In the genomic region with DNA sequence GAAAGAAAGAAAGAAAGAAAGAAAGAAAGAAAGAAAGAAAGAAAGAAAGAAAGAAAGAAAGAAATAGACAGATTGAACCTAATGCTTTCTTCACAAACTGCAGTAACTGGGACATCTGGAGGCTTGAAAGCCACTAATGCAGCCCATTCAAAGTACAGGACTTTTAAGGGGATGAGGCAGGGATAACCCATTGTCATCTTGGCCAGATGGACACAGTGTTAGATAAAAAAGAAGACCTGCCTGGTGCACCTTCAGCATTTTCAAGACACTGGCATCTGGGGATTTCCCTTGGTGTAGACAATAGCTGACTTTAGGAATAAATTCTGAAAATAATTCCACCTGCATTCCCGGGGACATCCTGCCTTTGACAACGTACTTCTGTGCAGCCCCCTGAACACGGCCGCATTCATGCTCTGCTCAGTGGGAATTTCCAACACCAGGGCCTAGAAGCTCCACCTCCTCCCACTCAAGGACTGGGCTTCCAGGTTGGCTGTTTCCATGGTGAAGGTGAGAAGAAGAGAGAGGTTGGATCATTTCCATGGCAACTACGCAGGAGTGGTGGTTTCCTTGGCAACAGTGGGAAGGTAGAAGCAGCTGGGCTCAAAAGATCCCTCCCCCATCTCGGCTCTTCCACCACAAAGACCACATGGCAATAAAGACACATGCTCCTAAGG, we compare ENCODE assay signal across 9 mouse cellular contexts. TPM values are rescaled to one million over a fixed set of nuclear protein-coding genes. Genes with fewer than 3 reads are reported as not detected.
DNase-seq lines count a peak whose midpoint lies in the region; ATAC-seq and TF ChIP-seq lines count a peak whose summit lies in the region.
"Had no signal": no experiment of that assay in that cellular context is flagged by ENCODE, and none has a peak within 500 bp of the region (broad histone marks: within the 10 kb centered on the region; RNA-seq: fewer than 3 reads in every experiment).

No protein-coding gene starts in this region.

- no peaks in the 10 kb centered on the region for H3K27me3 ChIP-seq in forebrain, embryonic 14.5 days (replicated peaks; ENCODE audit: control insufficient read depth, insufficient read depth, low read length)
- H3K27me3 ChIP-seq: embryonic facial prominence, embryonic 15.5 days had no signal

- 4% methylated on average over 6 of the region's 6 CpGs for WGBS in forebrain, embryonic 14.5 days
- WGBS in olfactory bulb, adult 2 months: 17% methylated on average over 6 of the region's 6 CpGs

- no peaks in the 10 kb centered on the region for H3K36me3 ChIP-seq in forebrain, embryonic 14.5 days (ENCODE audit: control insufficient read depth, insufficient read depth, low read length)
- H3K36me3 ChIP-seq: embryonic facial prominence, embryonic 15.5 days had no signal

- peak overlapping the region; percentile 18; the same call in 1 of the 2 replicates for H3K4me2 ChIP-seq in forebrain, embryonic 14.5 days (ENCODE audit: low read length)
- H3K4me2 ChIP-seq: embryonic facial prominence, embryonic 15.5 days had no signal

- H3K4me1 ChIP-seq in forebrain, embryonic 14.5 days (ENCODE audit: control insufficient read depth, insufficient read depth, low read length): peaks cover 9% of the 10 kb centered on the region
- peaks cover 10% of the 10 kb centered on the region for H3K4me1 ChIP-seq in olfactory bulb, adult 2 months (ENCODE audit: control insufficient read depth, insufficient read depth, low read length)

- no peak overlapping the region for H3K9ac ChIP-seq in forebrain, embryonic 14.5 days (ENCODE audit: low read length)
- H3K9ac ChIP-seq: embryonic facial prominence, embryonic 15.5 days had no signal

- peak; percentile 96 for ATAC-seq in forebrain, embryonic 14.5 days

- TF ChIP-seq POLR2A in olfactory bulb, adult 2 months (IDR thresholded peaks at IDR 0.05; ENCODE audit: insufficient read depth, low read depth, low read length): no peak

- peak; percentile 44 to 60 for DNase-seq in lung, adult 18-20 months
- no peak for DNase-seq in lung, postnatal 10 days
- peak; percentile 96 for DNase-seq in forebrain, embryonic 14.5 days (ENCODE audit: low spot score)
- peak; percentile 64 to 78 for DNase-seq in left cerebral cortex, adult 18-20 months (ENCODE audit: low spot score in 2 of 2)
- no peak for DNase-seq in ovary, adult 18-20 months (ENCODE audit: low spot score)
- DNase-seq in kidney, adult 8-10 months: no peak
- no peak for DNase-seq in B cell, adult 2 months

- peak overlapping the region; percentile 88 for H3K27ac ChIP-seq in forebrain, embryonic 14.5 days (ENCODE audit: low read depth, low read length)
- H3K27ac ChIP-seq in olfactory bulb, adult 2 months (ENCODE audit: insufficient read depth, low read depth, low read length): peak overlapping the region; percentile 31
- H3K27ac ChIP-seq: embryonic facial prominence, embryonic 15.5 days had no signal

- no peaks in the 10 kb centered on the region for H3K9me3 ChIP-seq in forebrain, embryonic 14.5 days (replicated peaks; ENCODE audit: control insufficient read depth, low read length)
- H3K9me3 ChIP-seq: embryonic facial prominence, embryonic 15.5 days had no signal

- TF ChIP-seq CTCF in olfactory bulb, adult 2 months (IDR thresholded peaks at IDR 0.05; ENCODE audit: insufficient read depth, low read depth, low read length): no peak

- H3K4me3 ChIP-seq in forebrain, embryonic 14.5 days (ENCODE audit: low read depth, low read length): no peak overlapping the region
- no peak overlapping the region for H3K4me3 ChIP-seq in olfactory bulb, adult 2 months (ENCODE audit: insufficient read depth, low read depth, low read length)
- H3K4me3 ChIP-seq: embryonic facial prominence, embryonic 15.5 days had no signal

RNA-seq across cellular contexts. Expression of gene Rock2, which starts 38.9 kb away (rescaled TPM):
- polyA plus RNA-seq in forebrain, embryonic 14.5 days (2014; fragmentation: Nextera tagmentation; extraction: Ambion mirVana): 12.1 and 13.8 TPM in 2 replicates
- total RNA-seq in left cerebral cortex, adult 18-20 months (2021): 100 to 1,000 TPM; 148 to 161 TPM
- 111 TPM in 1 of 2 replicates, not detected in the other for polyA plus RNA-seq in olfactory bulb, adult 2 months (2012; ENCODE audit: insufficient read depth, insufficient read length, low replicate concordance, missing spikeins)

RNA-seq across cellular contexts. Expression of gene E2f6, which starts 45.0 kb away (rescaled TPM):
- 33.9 and 36.4 TPM in 2 replicates for polyA plus RNA-seq in forebrain, embryonic 14.5 days (2014; fragmentation: Nextera tagmentation; extraction: Ambion mirVana)
- total RNA-seq in left cerebral cortex, adult 18-20 months (2021): 10 to 100 TPM; 41.7 to 42.3 TPM
- polyA plus RNA-seq in olfactory bulb, adult 2 months (2012; ENCODE audit: insufficient read depth, insufficient read length, low replicate concordance, missing spikeins): not detected in 2 replicates

RNA-seq across cellular contexts. Expression of gene Greb1, which starts 55.1 kb away (rescaled TPM):
- polyA plus RNA-seq in forebrain, embryonic 14.5 days (2014; fragmentation: Nextera tagmentation; extraction: Ambion mirVana): 0.17 and 0.46 TPM in 2 replicates
- 1 to 10 TPM in 1 of 2 experiments, under 1 TPM in 1; 0.98 to 1.0 TPM for total RNA-seq in left cerebral cortex, adult 18-20 months (2021)
- not detected in 2 replicates for polyA plus RNA-seq in olfactory bulb, adult 2 months (2012; ENCODE audit: insufficient read depth, insufficient read length, low replicate concordance, missing spikeins)

Comparison
In these comparisons a context has a peak if more than half of its experiments do, and no peak if none do; other contexts are left out.
1. DNase-seq: peak in lung, adult 18-20 months (2 of 2), forebrain, embryonic 14.5 days (single experiment) and left cerebral cortex, adult 18-20 months (2 of 2); none in lung, postnatal 10 days (single experiment), ovary, adult 18-20 months (single experiment), kidney, adult 8-10 months (0 of 2) and B cell, adult 2 months (0 of 2).
2. RNA of gene E2f6, which starts 45.0 kb away (polyA plus RNA-seq): 33.9 to 36.4 TPM in forebrain, embryonic 14.5 days; not detected in olfactory bulb, adult 2 months; every median in the first group is over 10 times any median in the second.